Mouse (Mus musculus): ENCODE data around the gene Ccdc120. TPM values are rescaled to one million over a fixed set of nuclear protein-coding genes. Genes with fewer than 3 reads are reported as not detected.
"Not testable (repeated sequence)": the region's sequence is repeated elsewhere in the genome, so short reads cannot be mapped to it uniquely, and the experiment has no call there.

Ccdc120 gene
- polyA plus RNA-seq, 1 experiment from 2014 or later = 43.2 TPM

DNA sequence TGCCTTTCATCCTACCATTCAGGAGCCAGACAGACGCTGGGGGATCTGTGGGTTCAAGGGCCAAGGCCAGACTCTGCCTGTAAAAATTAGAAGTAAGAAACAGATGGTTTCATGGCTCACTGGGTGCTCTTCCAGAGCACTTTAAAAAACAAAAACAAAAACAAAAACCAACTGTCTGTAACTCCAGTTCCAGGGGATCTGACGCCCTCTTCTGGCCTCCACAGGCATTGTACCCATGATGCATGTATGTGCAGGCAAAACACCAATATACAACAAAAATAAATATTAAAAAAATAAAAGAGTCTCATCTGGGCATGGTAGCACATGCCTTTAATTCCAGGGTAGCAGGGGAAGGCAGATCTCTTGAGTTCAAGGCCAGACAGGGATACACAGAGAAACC is 22.1 kb upstream of the Ccdc120 start:
- Histone ChIP-seq H3K4me1 (replicated peaks) (no peaks in the 10 kb centered on the region), H3K27me3 (no peaks in the 10 kb centered on the region), H3K36me3 (peaks cover 51% of the 10 kb centered on the region), H3K27ac (replicated peaks) (no peak overlapping the region), H3K9ac (no peak overlapping the region), H3K4me2 (no peak overlapping the region), H3K9me3 (no peaks in the 10 kb centered on the region), H3K4me3 (no peak overlapping the region)
- 55% methylated on average over 2 of the region's 2 CpGs for WGBS
- ATAC-seq (ENCODE audit: low read depth) = no peak

GRCm38 (mm10) chrX:7769302-7770017 is 18.8 kb upstream of the Ccdc120 start:
- Histone ChIP-seq H3K4me2 (no peak overlapping the region), H3K27me3 (no peaks in the 10 kb centered on the region), H3K36me3 (peaks cover 57% of the 10 kb centered on the region), H3K4me3 (no peak overlapping the region), H3K4me1 (replicated peaks) (peaks cover 16% of the 10 kb centered on the region), H3K9ac (no peak overlapping the region), H3K9me3 (no peaks in the 10 kb centered on the region), H3K27ac (replicated peaks) (no peak overlapping the region)
- no peak for ATAC-seq (ENCODE audit: low read depth)
- WGBS = 89% methylated on average over 7 of the region's 7 CpGs

DNA sequence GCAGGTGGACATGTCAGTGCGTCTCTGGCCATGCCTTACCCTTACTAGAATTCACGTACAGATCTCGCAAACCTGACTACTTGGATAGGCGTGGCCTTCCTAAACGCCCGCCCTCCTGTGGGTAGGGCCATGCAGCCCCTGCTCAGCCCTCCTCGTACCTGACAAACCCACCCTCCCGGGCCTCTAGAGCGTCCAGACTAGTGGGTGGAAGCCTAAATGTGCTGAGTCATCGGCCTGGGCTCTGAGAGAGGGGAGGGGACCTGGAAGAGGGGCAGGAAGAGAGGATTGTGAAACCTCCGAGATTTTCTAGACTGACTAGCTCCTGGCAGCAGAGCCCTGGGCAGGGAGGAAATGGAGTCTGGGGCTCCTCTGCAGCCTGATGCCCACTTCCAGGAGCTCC is 15.1 kb upstream of the Ccdc120 start:
- Histone ChIP-seq H3K27me3 (no peaks in the 10 kb centered on the region), H3K4me3 (peak overlapping the region; percentile 62), H3K36me3 (peaks cover 34% of the 10 kb centered on the region), H3K4me1 (replicated peaks) (peaks cover 28% of the 10 kb centered on the region), H3K9me3 (no peaks in the 10 kb centered on the region), H3K27ac (replicated peaks) (no peak overlapping the region), H3K9ac (peak overlapping the region; percentile 75), H3K4me2 (peak overlapping the region; percentile 68)
- WGBS = 15% methylated on average over 11 of the region's 11 CpGs
- ATAC-seq (ENCODE audit: low read depth) = no peak

DNA sequence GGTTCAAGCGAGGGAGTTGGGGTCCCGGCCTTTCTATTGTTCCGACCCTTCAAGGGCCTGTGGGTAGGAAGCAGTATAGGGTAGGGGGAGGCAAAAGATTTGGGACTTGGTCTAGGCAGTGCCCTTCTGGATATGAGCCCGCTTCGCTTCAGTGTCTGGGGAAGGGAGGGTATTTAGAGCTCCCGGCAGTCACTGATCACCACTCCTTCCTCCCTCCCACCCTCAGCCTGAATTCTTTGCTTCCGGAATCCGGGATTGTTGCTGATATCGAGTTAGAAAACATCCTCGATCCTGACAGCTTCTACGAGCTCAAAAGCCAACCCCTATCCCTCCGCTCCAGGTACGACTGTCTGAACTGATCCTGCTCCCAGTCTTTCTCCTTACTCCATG is 14.6 kb upstream of the Ccdc120 start:
- H3K27me3 ChIP-seq = no peaks in the 10 kb centered on the region
- H3K4me3 ChIP-seq = peak overlapping the region; percentile 62
- H3K27ac ChIP-seq (replicated peaks) = no peak overlapping the region
- H3K4me2 ChIP-seq = peak overlapping the region; percentile 68
- H3K9me3 ChIP-seq = no peaks in the 10 kb centered on the region
- peaks cover 28% of the 10 kb centered on the region for H3K4me1 ChIP-seq (replicated peaks)
- WGBS = 16% methylated on average over 13 of the region's 13 CpGs
- peak overlapping the region; percentile 75 for H3K9ac ChIP-seq
- ATAC-seq (ENCODE audit: low read depth) = no peak
- H3K36me3 ChIP-seq = peaks cover 30% of the 10 kb centered on the region

- H3K9ac ChIP-seq = peak overlapping the region; percentile 75
- H3K4me1 ChIP-seq (replicated peaks) = peaks cover 28% of the 10 kb centered on the region
- no peak for ATAC-seq (ENCODE audit: low read depth)
- peak overlapping the region; percentile 68 for H3K4me2 ChIP-seq
- WGBS = 19% methylated on average over 9 of the region's 9 CpGs
- no peaks in the 10 kb centered on the region for H3K27me3 ChIP-seq
- peak overlapping the region; percentile 62 for H3K4me3 ChIP-seq
- peaks cover 26% of the 10 kb centered on the region for H3K36me3 ChIP-seq
- H3K27ac ChIP-seq (replicated peaks) = no peak overlapping the region
- no peaks in the 10 kb centered on the region for H3K9me3 ChIP-seq
Observed at GRCm38 (mm10) chrX:7764657-7765280, 14.1 kb upstream of the Ccdc120 start.

GRCm38 (mm10) chrX:7763631-7764393 is 13.1 kb upstream of the Ccdc120 start:
- Histone ChIP-seq H3K4me3 (peak overlapping the region; percentile 62), H3K4me2 (peak overlapping the region; percentile 68), H3K27ac (replicated peaks) (0 out of 2 replicates have a peak overlapping the region, but pooled peaks have one; percentile 1), H3K4me1 (replicated peaks) (peaks cover 28% of the 10 kb centered on the region), H3K9ac (peak overlapping the region; percentile 75), H3K9me3 (no peaks in the 10 kb centered on the region), H3K27me3 (no peaks in the 10 kb centered on the region), H3K36me3 (peaks cover 16% of the 10 kb centered on the region)
- 24% methylated on average over 22 of the region's 22 CpGs for WGBS
- ATAC-seq (ENCODE audit: low read depth) = 0 out of 2 replicates have a peak, but pooled peaks have one; percentile 10

DNA sequence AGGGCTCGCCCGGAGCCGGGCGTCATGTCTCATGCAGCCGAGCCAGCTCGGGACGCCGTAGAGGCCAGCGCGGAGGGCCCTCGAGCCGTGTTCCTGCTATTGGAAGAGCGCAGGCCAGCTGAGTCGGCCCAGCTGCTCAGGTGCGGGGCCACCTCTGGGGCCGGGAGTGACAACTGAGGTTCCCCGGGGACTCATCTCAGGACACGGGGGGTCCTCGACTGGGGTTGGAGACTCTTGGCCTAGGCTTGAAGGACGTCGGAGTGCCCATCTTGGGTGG is 12.2 kb upstream of the Ccdc120 start:
- Histone ChIP-seq H3K36me3 (peaks cover 7% of the 10 kb centered on the region; the same call in 1 of the 2 replicates), H3K9me3 (no peaks in the 10 kb centered on the region), H3K4me2 (peak overlapping the region; percentile 68), H3K4me1 (replicated peaks) (peaks cover 28% of the 10 kb centered on the region), H3K27ac (replicated peaks) (peak overlapping the region; percentile 64), H3K27me3 (no peaks in the 10 kb centered on the region), H3K4me3 (peak overlapping the region; percentile 62), H3K9ac (peak overlapping the region; percentile 75)
- 20% methylated on average over 21 of the region's 21 CpGs for WGBS
- ATAC-seq (ENCODE audit: low read depth) = no peak; the same call in 1 of the 2 replicates

DNA sequence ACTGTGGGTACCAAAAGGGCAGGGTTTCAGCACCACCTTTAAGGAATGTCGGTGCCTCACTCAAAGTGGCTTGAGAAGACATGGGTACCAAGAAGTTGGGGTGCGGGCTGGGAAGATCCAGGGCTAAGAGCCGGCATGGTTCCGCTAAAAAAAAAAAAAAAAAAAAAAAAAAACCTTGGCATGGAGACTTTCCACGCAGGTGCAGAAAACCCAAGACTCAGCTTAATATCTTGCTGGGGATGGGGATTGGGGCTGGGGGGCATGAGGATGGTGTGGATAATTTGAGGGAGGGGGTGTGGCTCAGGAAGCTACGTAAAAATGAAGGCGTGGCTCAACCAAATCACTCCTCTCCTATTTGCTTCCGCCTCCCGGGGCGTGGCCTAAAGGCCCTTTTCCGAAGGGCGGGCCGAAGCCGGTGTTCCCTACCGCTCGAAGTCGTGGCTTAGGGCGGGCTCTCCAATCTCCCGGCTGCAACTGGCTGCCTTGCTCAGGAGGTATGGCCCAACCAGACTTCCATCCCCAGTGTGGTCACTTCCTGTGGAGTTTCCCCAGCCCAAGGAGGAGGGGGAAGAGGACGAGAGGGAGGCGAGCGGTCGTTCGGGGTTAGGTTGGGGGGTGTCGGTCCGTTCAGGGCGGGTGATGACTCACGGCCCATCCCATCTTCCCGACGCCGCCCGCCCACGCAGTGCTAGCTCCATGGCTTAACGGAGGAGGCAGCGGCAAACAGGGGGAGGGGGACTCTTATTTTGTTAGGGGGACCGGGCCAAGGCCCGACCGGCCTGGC is 11.6 kb upstream of the Ccdc120 start, which contains the start of gene Tfe3:
Gene Tfe3 (plus strand): TSS at position 424 of the 784 bp plus-strand sequence.
- peak within 1 kb of the TSS; percentile 75 for H3K9ac ChIP-seq
- H3K27me3 ChIP-seq = no peaks in the 10 kb centered on the region
- H3K4me1 ChIP-seq (replicated peaks) = peaks cover 28% of the 10 kb centered on the region
- 0 out of 2 replicates have a peak, but pooled peaks cover 1% of the 10 kb centered on the region for H3K36me3 ChIP-seq
- peak within 1 kb of the TSS; percentile 62 for H3K4me3 ChIP-seq
- peak within 1 kb of the TSS; percentile 68 for H3K4me2 ChIP-seq
- peak within 1 kb of the TSS; percentile 64 for H3K27ac ChIP-seq (replicated peaks)
- no peaks in the 10 kb centered on the region for H3K9me3 ChIP-seq
- 12% methylated on average over 34 of the region's 38 CpGs for WGBS
- ATAC-seq (ENCODE audit: low read depth) = peak; percentile 95

- not testable (repeated sequence) for H3K36me3 ChIP-seq; ATAC-seq (ENCODE audit: low read depth); H3K4me2 ChIP-seq; H3K9me3 ChIP-seq; H3K4me3 ChIP-seq; H3K4me1 ChIP-seq (replicated peaks); H3K27me3 ChIP-seq; H3K27ac ChIP-seq (replicated peaks); H3K9ac ChIP-seq
- 15% methylated on average over 3 of the region's 3 CpGs for WGBS
Observed at GRCm38 (mm10) chrX:7753627-7754026, 2.9 kb upstream of the Ccdc120 start.

DNA sequence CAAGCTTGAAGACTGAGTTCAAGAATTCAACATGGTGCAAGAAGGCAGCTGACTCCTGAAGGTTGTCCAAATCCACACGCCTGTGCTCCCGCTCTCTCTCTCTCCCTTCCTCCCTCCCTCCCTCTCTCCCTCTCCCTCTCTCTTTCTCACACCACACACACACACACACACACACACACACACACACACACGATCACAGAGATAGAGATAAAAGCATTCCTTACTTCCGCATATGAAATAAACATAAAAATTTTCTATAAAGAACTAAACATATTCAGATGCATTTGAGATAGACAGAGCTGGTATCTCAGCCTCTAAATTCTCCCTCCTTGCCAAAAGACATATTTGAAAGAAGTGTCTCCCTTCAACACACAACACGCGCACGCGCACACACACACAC is 5.3 kb downstream of the Ccdc120 start:
- no peak for ATAC-seq (ENCODE audit: low read depth)
- Histone ChIP-seq H3K4me3 (no peak overlapping the region), H3K27me3 (no peaks in the 10 kb centered on the region), H3K27ac (replicated peaks) (no peak overlapping the region), H3K4me1 (replicated peaks) (peaks cover 14% of the 10 kb centered on the region), H3K36me3 (no peaks in the 10 kb centered on the region), H3K9ac (no peak overlapping the region), H3K9me3 (no peaks in the 10 kb centered on the region), H3K4me2 (no peak overlapping the region)
- 95% methylated on average over 8 of the region's 8 CpGs for WGBS

GRCm38 (mm10) chrX:7744940-7745339 is 5.8 kb downstream of the Ccdc120 start:
- Histone ChIP-seq H3K4me2 (no peak overlapping the region), H3K36me3 (no peaks in the 10 kb centered on the region), H3K9ac (no peak overlapping the region), H3K4me1 (replicated peaks) (peaks cover 12% of the 10 kb centered on the region), H3K27me3 (no peaks in the 10 kb centered on the region), H3K27ac (replicated peaks) (no peak overlapping the region), H3K9me3 (no peaks in the 10 kb centered on the region), H3K4me3 (no peak overlapping the region)
- ATAC-seq (ENCODE audit: low read depth) = no peak
- 73% methylated on average over 1 of the region's 1 CpGs for WGBS

All from neural tube, embryonic 13.5 days (tissue).